Mouse (Mus musculus) neural tube, embryonic 11.5 days (tissue): ENCODE data around the gene Stmn3. TPM values are rescaled to one million over a fixed set of nuclear protein-coding genes. Genes with fewer than 3 reads are reported as not detected.

Experiments used
- ATAC-seq: fragments of 200-750 bp; cut with Nextera tagmentation; 2 replicates; pipeline ENCODE4 v1.8.0; 2017; ENCODE audit warnings: moderate number of reproducible peaks, mild to moderate bottlenecking, moderate TSS enrichment, moderate library complexity; ENCODE audit not compliant: insufficient read depth, low FRiP score, low TSS enrichment
- DNase-seq: peaks from one replicate; pipeline ENCODE4 v3.0.0-alpha.2; 2015; ENCODE audit warnings: low spot score
- H3K27ac ChIP-seq: fragments of 300-500 bp; sonication (generic); 2 replicates; pipeline ENCODE4 v1.5.1; 2014; ENCODE audit warnings: low read depth, mild to moderate bottlenecking, low read length
- H3K27me3 ChIP-seq: fragments of 300-500 bp; sonication (generic); 2 replicates; pipeline ENCODE4 v1.6.1; 2014; ENCODE audit warnings: mild to moderate bottlenecking, low read length, mixed read lengths; ENCODE audit not compliant: control insufficient read depth, insufficient read depth
- H3K36me3 ChIP-seq: fragments of 300-500 bp; sonication (generic); 2 replicates; pipeline ENCODE4 v1.6.1; 2014; ENCODE audit warnings: mild to moderate bottlenecking, low read length, moderate library complexity, mixed read lengths; ENCODE audit not compliant: control insufficient read depth, insufficient read depth
- H3K4me1 ChIP-seq: fragments of 300-500 bp; sonication (generic); 2 replicates; pipeline ENCODE4 v1.6.1; 2014; ENCODE audit warnings: low read length, mixed read lengths; ENCODE audit not compliant: control insufficient read depth, insufficient read depth
- H3K4me2 ChIP-seq: fragments of 300-500 bp; sonication (generic); 2 replicates; pipeline ENCODE4 v1.6.1; 2014; ENCODE audit warnings: low read depth, mild to moderate bottlenecking, moderate library complexity
- H3K4me3 ChIP-seq: fragments of 300-500 bp; sonication (generic); 2 replicates; pipeline ENCODE4 v1.5.1; 2014; ENCODE audit warnings: low read depth, low read length
- H3K9ac ChIP-seq: fragments of 300-500 bp; sonication (generic); 2 replicates; pipeline ENCODE4 v1.6.1; 2014; ENCODE audit warnings: mild to moderate bottlenecking, low read length
- H3K9me3 ChIP-seq: fragments of 300-500 bp; sonication (generic); 2 replicates; pipeline ENCODE4 v1.6.1; 2016; ENCODE audit warnings: low read length; ENCODE audit not compliant: control insufficient read depth
- WGBS: fragments of 180-500 bp; shearing (Covaris S2); extraction: QIAGEN DNeasy Blood & Tissue Kit; methylation state at CpG from one replicate; pipeline ENCODE4 v1.1.7; 2014; 5-methylcytosine and 5-hydroxymethylcytosine counted together
- polyA plus RNA-seq: library from polyadenylated mRNA; unstranded; fragments of >200 nt; fragmentation: Nextera tagmentation; extraction: Ambion mirVana; gene quantifications from 2 replicates; pipeline ENCODE4 v1.2.1, GENCODE M21; 2014

Gene Stmn3
- polyA plus RNA-seq, 1 experiment from 2014 or later: 430 TPM

- ATAC-seq (no peak), DNase-seq (no peak)
- peaks cover 5% of the 10 kb centered on the region for H3K36me3 ChIP-seq
- no peak overlapping the region for H3K9ac ChIP-seq
- H3K27me3 ChIP-seq: no peaks in the 10 kb centered on the region
- no peak overlapping the region for H3K4me2 ChIP-seq
- no peaks in the 10 kb centered on the region for H3K4me1 ChIP-seq
- WGBS: 81% methylated on average over 4 of the region's 4 CpGs
- H3K27ac ChIP-seq: no peak overlapping the region
- no peak overlapping the region for H3K4me3 ChIP-seq
- no peaks in the 10 kb centered on the region for H3K9me3 ChIP-seq
Observed at GRCm38 (mm10) chr2:181274639-181275038, 39.7 kb downstream of the Stmn3 start.

GRCm38 (mm10) chr2:181273829-181274228, 40.5 kb downstream of the Stmn3 start:
- H3K4me3 ChIP-seq: no peak overlapping the region
- no peak overlapping the region for H3K9ac ChIP-seq
- H3K4me2 ChIP-seq: no peak overlapping the region
- H3K4me1 ChIP-seq: no peaks in the 10 kb centered on the region
- H3K27ac ChIP-seq: no peak overlapping the region
- peaks cover 5% of the 10 kb centered on the region for H3K36me3 ChIP-seq
- 95% methylated on average over 2 of the region's 2 CpGs for WGBS
- no peaks in the 10 kb centered on the region for H3K27me3 ChIP-seq
- DNase-seq: no peak
- H3K9me3 ChIP-seq: no peaks in the 10 kb centered on the region
- no peak for ATAC-seq

GRCm38 (mm10) chr2:181272092-181272491, 42.2 kb downstream of the Stmn3 start:
- Histone ChIP-seq H3K27me3 (no peaks in the 10 kb centered on the region), H3K9me3 (no peaks in the 10 kb centered on the region), H3K9ac (no peak overlapping the region), H3K36me3 (peaks cover 6% of the 10 kb centered on the region), H3K4me3 (no peak overlapping the region), H3K4me2 (no peak overlapping the region), H3K4me1 (no peaks in the 10 kb centered on the region), H3K27ac (no peak overlapping the region)
- 89% methylated on average over 2 of the region's 2 CpGs for WGBS
- DNase-seq: no peak
- no peak for ATAC-seq

DNA sequence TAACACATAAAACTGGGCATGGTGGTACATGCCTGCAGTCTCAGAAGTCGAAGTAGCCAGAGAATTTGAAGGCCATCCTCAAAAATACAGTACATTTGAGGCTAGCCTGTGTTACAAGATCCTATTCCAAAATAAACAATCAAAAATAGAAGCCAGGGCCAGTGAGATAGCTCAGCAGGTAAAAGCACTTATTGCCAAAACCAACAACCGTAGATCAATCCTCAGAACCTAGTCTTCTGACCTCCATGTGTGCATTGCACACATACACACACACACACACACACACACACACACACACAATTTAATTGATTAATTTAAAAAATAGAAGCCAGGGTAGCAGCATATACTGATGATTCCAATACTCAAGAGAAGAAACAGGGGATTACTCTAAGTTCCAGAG, 47.5 kb downstream of the Stmn3 start:
- Histone ChIP-seq H3K27ac (no peak overlapping the region), H3K27me3 (no peaks in the 10 kb centered on the region), H3K4me3 (no peak overlapping the region), H3K4me2 (no peak overlapping the region), H3K36me3 (peaks cover 8% of the 10 kb centered on the region), H3K9ac (no peak overlapping the region), H3K9me3 (no peaks in the 10 kb centered on the region), H3K4me1 (no peaks in the 10 kb centered on the region)
- WGBS: 92% methylated on average over 2 of the region's 2 CpGs
- ATAC-seq (no peak), DNase-seq (no peak)

Other genes starting within 250 kb of the Stmn3 start
- gene Kcnq2, start 179.2 kb downstream of the Stmn3 start, polyA plus RNA-seq: 16.0 and 17.1 TPM in 2 replicates
- 0.92 and 0.93 TPM in 2 replicates for gene Eef1a2, start 157.5 kb downstream of the Stmn3 start, polyA plus RNA-seq
- 402 and 413 TPM in 2 replicates for gene Ppdpf, start 127.3 kb downstream of the Stmn3 start, polyA plus RNA-seq
- gene Ptk6, start 111.7 kb downstream of the Stmn3 start, polyA plus RNA-seq: not detected in 2 replicates
- gene Srms, start 101.3 kb downstream of the Stmn3 start, polyA plus RNA-seq: 0.12 TPM in 1 of 2 replicates, not detected in the other
- gene Fndc11, start 94.5 kb downstream of the Stmn3 start, polyA plus RNA-seq: 0.28 TPM in 1 of 2 replicates, not detected in the other
- 0.64 and 0.68 TPM in 2 replicates for gene Helz2, start 72.5 kb downstream of the Stmn3 start, polyA plus RNA-seq
- gene Gmeb2, start 26.5 kb downstream of the Stmn3 start, polyA plus RNA-seq: 21.6 and 21.9 TPM in 2 replicates
- 53.7 and 61.8 TPM in 2 replicates for gene Rtel1, start 5.2 kb upstream of the Stmn3 start, polyA plus RNA-seq
- 44.5 and 46.4 TPM in 2 replicates for gene Zgpat, start 50.4 kb upstream of the Stmn3 start, polyA plus RNA-seq
- gene Arfrp1, start 50.9 kb upstream of the Stmn3 start, polyA plus RNA-seq: 63.3 and 69.8 TPM in 2 replicates
- 23.9 and 24.2 TPM in 2 replicates for gene Lime1, start 65.6 kb upstream of the Stmn3 start, polyA plus RNA-seq
- 20.2 and 21.9 TPM in 2 replicates for gene Zbtb46, start 144.9 kb upstream of the Stmn3 start, polyA plus RNA-seq
- 0.22 TPM in 1 of 2 replicates, not detected in the other for gene Abhd16b, start 178.7 kb upstream of the Stmn3 start, polyA plus RNA-seq
- 141 and 142 TPM in 2 replicates for gene Tpd52l2, start 182.6 kb upstream of the Stmn3 start, polyA plus RNA-seq
- gene Dnajc5, start 206.0 kb upstream of the Stmn3 start, polyA plus RNA-seq: 107 and 120 TPM in 2 replicates